Mouse (Mus musculus): ENCODE results near the gene Aspscr1. TPM values are rescaled to one million over a fixed set of nuclear protein-coding genes. Genes with fewer than 3 reads are reported as not detected.
A peak's percentile ranks its signal among the peaks of the same experiment; 100 is the strongest.

The Aspscr1 gene
- polyA plus RNA-seq, 1 experiment: 95.8 TPM

- H3K4me1 ChIP-seq (ENCODE audit: control insufficient read depth, insufficient read depth, low read length): peaks cover 2% of the 10 kb centered on the region; the same call in 1 of the 2 replicates
- TF ChIP-seq POLR2A (IDR thresholded peaks at IDR 0.05; ENCODE audit: borderline replicate concordance, extremely low read depth, low read depth, low read length) (no peak), CTCF (IDR thresholded peaks at IDR 0.05; ENCODE audit: insufficient read depth, low read length) (no peak)
- H3K4me3 ChIP-seq (replicated peaks; ENCODE audit: extremely low read depth, low read depth, low read length): no peak overlapping the region
- 66% methylated on average over 5 of the region's 5 CpGs for WGBS
- no peak for DNase-seq
Measured at GRCm38 (mm10) chr11:120740981-120741380, 68.2 kb downstream of the Aspscr1 start.

DNA sequence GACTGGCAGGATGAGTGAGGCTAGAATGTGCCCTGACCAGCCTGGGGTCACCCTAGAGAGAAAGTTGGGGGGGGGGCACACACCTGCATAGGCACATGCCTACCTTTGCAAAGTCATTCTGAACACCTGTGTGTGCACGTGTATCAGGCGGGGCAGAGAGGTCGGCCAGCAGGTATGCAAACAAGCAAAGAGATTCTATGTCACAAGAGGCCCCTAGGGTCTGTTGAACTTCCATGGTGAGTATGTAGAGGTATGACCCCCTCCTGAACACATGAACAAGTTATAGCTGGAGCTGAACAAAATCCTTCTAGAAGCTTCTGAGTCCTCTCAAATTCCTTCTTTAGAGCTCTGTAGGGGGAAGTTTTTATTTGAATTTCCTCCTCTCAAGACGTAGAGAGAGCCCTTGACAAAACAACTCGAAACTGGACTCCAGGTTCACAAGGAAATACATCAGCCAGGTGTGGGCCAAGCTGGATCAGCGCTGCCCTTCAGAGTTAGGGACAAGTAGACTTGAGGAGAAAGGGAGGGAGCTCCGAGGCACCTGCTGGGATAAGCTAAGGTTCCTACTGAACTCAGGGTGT lies 71.4 kb downstream of the Aspscr1 start:
- Histone ChIP-seq H3K4me1 (ENCODE audit: control insufficient read depth, insufficient read depth, low read length) (peaks cover 2% of the 10 kb centered on the region; the same call in 1 of the 2 replicates), H3K4me3 (replicated peaks; ENCODE audit: extremely low read depth, low read depth, low read length) (no peak overlapping the region)
- TF ChIP-seq CTCF (IDR thresholded peaks at IDR 0.05; ENCODE audit: insufficient read depth, low read length) (no peak), POLR2A (IDR thresholded peaks at IDR 0.05; ENCODE audit: borderline replicate concordance, extremely low read depth, low read depth, low read length) (peak; percentile 27; the same call in 1 of the 2 replicates)
- WGBS: 56% methylated on average over 7 of the region's 7 CpGs
- DNase-seq: no peak

- TF ChIP-seq CTCF (IDR thresholded peaks at IDR 0.05; ENCODE audit: insufficient read depth, low read length) (no peak), POLR2A (IDR thresholded peaks at IDR 0.05; ENCODE audit: borderline replicate concordance, extremely low read depth, low read depth, low read length) (no peak)
- no peaks in the 10 kb centered on the region for H3K4me1 ChIP-seq (ENCODE audit: control insufficient read depth, insufficient read depth, low read length)
- DNase-seq: no peak
- WGBS: 58% methylated on average over 4 of the region's 4 CpGs
- H3K4me3 ChIP-seq (replicated peaks; ENCODE audit: extremely low read depth, low read depth, low read length): no peak overlapping the region
Measured at GRCm38 (mm10) chr11:120747974-120748373, 75.2 kb downstream of the Aspscr1 start.

- H3K4me3 ChIP-seq (replicated peaks; ENCODE audit: extremely low read depth, low read depth, low read length): no peak overlapping the region
- TF ChIP-seq POLR2A (IDR thresholded peaks at IDR 0.05; ENCODE audit: borderline replicate concordance, extremely low read depth, low read depth, low read length) (no peak), CTCF (IDR thresholded peaks at IDR 0.05; ENCODE audit: insufficient read depth, low read length) (peak; percentile 69)
- WGBS: 63% methylated on average over 8 of the region's 8 CpGs
- H3K4me1 ChIP-seq (ENCODE audit: control insufficient read depth, insufficient read depth, low read length): no peaks in the 10 kb centered on the region
- no peak for DNase-seq
Measured at GRCm38 (mm10) chr11:120749430-120749829, 76.7 kb downstream of the Aspscr1 start.

DNA sequence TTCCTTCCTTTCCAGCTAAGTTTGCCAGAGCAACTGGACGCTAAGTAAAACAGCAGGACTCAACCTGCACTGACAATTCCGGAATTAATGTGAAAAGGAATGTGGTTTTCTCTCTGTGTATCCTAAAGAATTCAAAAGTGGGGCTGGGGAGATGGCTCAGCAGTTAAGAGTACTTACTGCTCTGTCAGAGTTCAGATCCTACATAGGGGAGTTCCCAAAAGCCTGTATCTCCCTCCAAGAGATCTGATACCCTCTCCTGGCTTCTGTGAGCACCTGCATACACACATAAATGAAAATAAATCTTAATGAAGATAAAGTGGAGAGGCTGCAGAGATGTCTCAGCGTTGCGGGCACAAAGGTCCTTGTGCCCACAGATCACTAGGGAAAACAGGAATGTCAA lies 78.8 kb downstream of the Aspscr1 start:
- DNase-seq: no peak
- Histone ChIP-seq H3K4me1 (ENCODE audit: control insufficient read depth, insufficient read depth, low read length) (no peaks in the 10 kb centered on the region), H3K4me3 (replicated peaks; ENCODE audit: extremely low read depth, low read depth, low read length) (no peak overlapping the region)
- TF ChIP-seq CTCF (IDR thresholded peaks at IDR 0.05; ENCODE audit: insufficient read depth, low read length): no peak
- no peak for TF ChIP-seq POLR2A (IDR thresholded peaks at IDR 0.05; ENCODE audit: borderline replicate concordance, extremely low read depth, low read depth, low read length)
- WGBS: 51% methylated on average over 4 of the region's 4 CpGs

Other genes starting within 250 kb of the Aspscr1 start
- 39.2 and 49.8 TPM in 2 replicates for gene Nploc4, start 235.3 kb upstream of the Aspscr1 start, polyA plus RNA-seq (2012; rRNA removed)
- gene Tspan10, start 230.3 kb upstream of the Aspscr1 start, polyA plus RNA-seq (2012; rRNA removed): 0.06 TPM in 1 of 2 replicates, not detected in the other
- 0.45 and 0.57 TPM in 2 replicates for gene Pde6g, start 219.5 kb upstream of the Aspscr1 start, polyA plus RNA-seq (2012; rRNA removed)
- 11.9 and 14.9 TPM in 2 replicates for gene Oxld1, start 214.9 kb upstream of the Aspscr1 start, polyA plus RNA-seq (2012; rRNA removed)
- 11.0 and 14.5 TPM in 2 replicates for gene Ccdc137, start 214.9 kb upstream of the Aspscr1 start, polyA plus RNA-seq (2012; rRNA removed)
- 15.6 and 17.3 TPM in 2 replicates for gene Arl16, start 205.4 kb upstream of the Aspscr1 start, polyA plus RNA-seq (2012; rRNA removed)
- gene Mrpl12, start 188.4 kb upstream of the Aspscr1 start, polyA plus RNA-seq (2012; rRNA removed): 48.0 and 51.4 TPM in 2 replicates
- 157 and 174 TPM in 2 replicates for gene Slc25a10, start 181.1 kb upstream of the Aspscr1 start, polyA plus RNA-seq (2012; rRNA removed)
- gene Gcgr, start 142.3 kb upstream of the Aspscr1 start, polyA plus RNA-seq (2012; rRNA removed): 0.86 and 1.0 TPM in 2 replicates
- gene Mcrip1, start 123.2 kb upstream of the Aspscr1 start, polyA plus RNA-seq (2012; rRNA removed): 133 and 168 TPM in 2 replicates
- 3.3 TPM in 1 of 2 replicates, not detected in the other for gene Ppp1r27, start 121.8 kb upstream of the Aspscr1 start, polyA plus RNA-seq (2012; rRNA removed)
- gene P4hb, start 99.7 kb upstream of the Aspscr1 start, polyA plus RNA-seq (2012; rRNA removed): 192 and 254 TPM in 2 replicates
- gene Arhgdia, start 91.3 kb upstream of the Aspscr1 start, polyA plus RNA-seq (2012; rRNA removed): 890 and 923 TPM in 2 replicates
- gene Alyref, start 74.6 kb upstream of the Aspscr1 start, polyA plus RNA-seq (2012; rRNA removed): 26.1 and 29.1 TPM in 2 replicates
- gene Anapc11, start 74.6 kb upstream of the Aspscr1 start, polyA plus RNA-seq (2012; rRNA removed): 136 and 159 TPM in 2 replicates
- 2.5 and 3.0 TPM in 2 replicates for gene Npb, start 64.5 kb upstream of the Aspscr1 start, polyA plus RNA-seq (2012; rRNA removed)
- 217 and 238 TPM in 2 replicates for gene Pcyt2, start 55.0 kb upstream of the Aspscr1 start, polyA plus RNA-seq (2012; rRNA removed)
- gene Sirt7, start 47.7 kb upstream of the Aspscr1 start, polyA plus RNA-seq (2012; rRNA removed): 75.2 and 84.1 TPM in 2 replicates
- gene Mafg, start 39.4 kb upstream of the Aspscr1 start, polyA plus RNA-seq (2012; rRNA removed): 41.5 and 51.3 TPM in 2 replicates
- gene Pycr1, start 29.2 kb upstream of the Aspscr1 start, polyA plus RNA-seq (2012; rRNA removed): 4.1 and 4.5 TPM in 2 replicates
- gene Myadml2, start 24.8 kb upstream of the Aspscr1 start, polyA plus RNA-seq (2012; rRNA removed): 1.1 and 3.1 TPM in 2 replicates
- 15.5 and 20.6 TPM in 2 replicates for gene Notum, start 11.8 kb upstream of the Aspscr1 start, polyA plus RNA-seq (2012; rRNA removed)
- 68.0 and 69.1 TPM in 2 replicates for gene Cenpx, start 40.8 kb downstream of the Aspscr1 start, polyA plus RNA-seq (2012; rRNA removed)
- gene Lrrc45, start 41.0 kb downstream of the Aspscr1 start, polyA plus RNA-seq (2012; rRNA removed): 35.6 and 40.1 TPM in 2 replicates
- gene Rac3, start 48.5 kb downstream of the Aspscr1 start, polyA plus RNA-seq (2012; rRNA removed): 62.0 and 76.8 TPM in 2 replicates
- gene Dcxr, start 54.3 kb downstream of the Aspscr1 start, polyA plus RNA-seq (2012; rRNA removed): 326 and 340 TPM in 2 replicates
- 13,780 and 14,250 TPM in 2 replicates for gene Cbr2, start 59.1 kb downstream of the Aspscr1 start, polyA plus RNA-seq (2012; rRNA removed)
- 0.24 and 1.6 TPM in 2 replicates for gene Hmga1b, start 89.8 kb downstream of the Aspscr1 start, polyA plus RNA-seq (2012; rRNA removed)
- 55.8 and 59.8 TPM in 2 replicates for gene Rfng, start 111.2 kb downstream of the Aspscr1 start, polyA plus RNA-seq (2012; rRNA removed)
- gene Gps1, start 111.3 kb downstream of the Aspscr1 start, polyA plus RNA-seq (2012; rRNA removed): 116 and 141 TPM in 2 replicates
- 32.0 and 35.4 TPM in 2 replicates for gene Dus1l, start 123.4 kb downstream of the Aspscr1 start, polyA plus RNA-seq (2012; rRNA removed)
- 1,387 and 1,388 TPM in 2 replicates for gene Fasn, start 151.6 kb downstream of the Aspscr1 start, polyA plus RNA-seq (2012; rRNA removed)